Mouse (Mus musculus) spleen, adult 2 months (tissue): Measurements from ENCODE around the gene Clip4.

Experiments
- CTCF ChIP-seq: fragments of 200-500 bp; IDR thresholded peaks from 2 replicates; pipeline ENCODE4 v1.5.1; 2011; ENCODE audit warnings: mild to moderate bottlenecking, inconsistent platforms; ENCODE audit not compliant: insufficient read depth, insufficient read length, insufficient replicate concordance; ENCODE audit errors: extremely low read depth
- POLR2A ChIP-seq: fragments of 200-500 bp; IDR thresholded peaks from 2 replicates; pipeline ENCODE4 v1.6.1; 2011; ENCODE audit warnings: low read depth, low read length, inconsistent platforms

DNA sequence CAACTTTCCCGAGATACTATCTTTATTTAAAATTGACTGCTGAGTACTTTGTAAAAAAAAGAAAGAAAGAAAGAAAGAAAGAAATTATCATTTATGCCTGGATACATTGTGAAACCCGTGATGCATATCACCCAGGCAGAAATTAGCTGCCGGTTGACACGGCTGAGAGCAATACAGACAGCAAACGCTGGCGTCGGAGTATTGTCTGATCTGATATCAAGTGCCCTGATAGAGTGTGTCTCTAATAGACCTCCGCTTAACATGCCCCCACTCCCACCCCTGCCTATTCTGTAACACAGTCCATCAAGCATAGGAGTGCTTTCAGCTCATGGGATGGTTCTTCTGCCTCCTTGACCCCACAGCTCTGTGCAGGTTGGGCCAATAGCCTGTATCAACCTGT, 20.7 kb upstream of the Clip4 start:
- TF ChIP-seq CTCF, result no peak
- TF ChIP-seq POLR2A, result no peak
